Mouse (Mus musculus): ENCODE results near the gene Plekhh1.
"Not testable (repeated sequence)": the region's sequence is repeated elsewhere in the genome, so short reads cannot be mapped to it uniquely, and the experiment has no call there.

Gene Plekhh1

GRCm38 (mm10) chr12:79027526-79027925 is 1.4 kb upstream of the Plekhh1 start:
- DNase-seq (ENCODE audit: low spot score in 2 of 2) = not testable (repeated sequence)

GRCm38 (mm10) chr12:79034331-79034730 is 5.4 kb downstream of the Plekhh1 start:
- DNase-seq (ENCODE audit: low spot score in 2 of 2) = no peak

GRCm38 (mm10) chr12:79035349-79035748 is 6.4 kb downstream of the Plekhh1 start:
- no peak for DNase-seq (ENCODE audit: low spot score in 2 of 2)

- DNase-seq (ENCODE audit: low spot score in 2 of 2) = no peak
Measured at GRCm38 (mm10) chr12:79039708-79040107, 10.7 kb downstream of the Plekhh1 start.

GRCm38 (mm10) chr12:79040201-79040827 is 11.4 kb downstream of the Plekhh1 start:
- DNase-seq (ENCODE audit: low spot score in 2 of 2) = no peak

GRCm38 (mm10) chr12:79041436-79041835 is 12.5 kb downstream of the Plekhh1 start:
- DNase-seq (ENCODE audit: low spot score in 2 of 2) = no peak

- no peak for DNase-seq (ENCODE audit: low spot score in 2 of 2)
Measured at GRCm38 (mm10) chr12:79044668-79045067, 15.7 kb downstream of the Plekhh1 start.

- DNase-seq (ENCODE audit: low spot score in 2 of 2) = no peak
Measured at GRCm38 (mm10) chr12:79046171-79046570, 17.2 kb downstream of the Plekhh1 start.

- DNase-seq (ENCODE audit: low spot score in 2 of 2) = no peak
Measured at GRCm38 (mm10) chr12:79047203-79047602, 18.2 kb downstream of the Plekhh1 start.

- DNase-seq (ENCODE audit: low spot score in 2 of 2) = no peak
Measured at GRCm38 (mm10) chr12:79048898-79049297, 19.9 kb downstream of the Plekhh1 start.

- no peak for DNase-seq (ENCODE audit: low spot score in 2 of 2)
Measured at GRCm38 (mm10) chr12:79049807-79050206, 20.8 kb downstream of the Plekhh1 start.

- no peak for DNase-seq (ENCODE audit: low spot score in 2 of 2)
Measured at GRCm38 (mm10) chr12:79050545-79051212, 21.7 kb downstream of the Plekhh1 start.

- DNase-seq (ENCODE audit: low spot score in 2 of 2) = no peak
Measured at GRCm38 (mm10) chr12:79052073-79052472, 23.1 kb downstream of the Plekhh1 start.

GRCm38 (mm10) chr12:79055276-79055675 is 26.3 kb downstream of the Plekhh1 start:
- DNase-seq (ENCODE audit: low spot score in 2 of 2) = no peak

- no peak for DNase-seq (ENCODE audit: low spot score in 2 of 2)
Measured at GRCm38 (mm10) chr12:79059573-79059972, 30.6 kb downstream of the Plekhh1 start.

- no peak for DNase-seq (ENCODE audit: low spot score in 2 of 2)
Measured at GRCm38 (mm10) chr12:79060134-79060533, 31.2 kb downstream of the Plekhh1 start.

GRCm38 (mm10) chr12:79060766-79061652 is 32.0 kb downstream of the Plekhh1 start:
- no peak for DNase-seq (ENCODE audit: low spot score in 2 of 2)

GRCm38 (mm10) chr12:79064451-79064850 is 35.5 kb downstream of the Plekhh1 start:
- no peak for DNase-seq (ENCODE audit: low spot score in 2 of 2)

GRCm38 (mm10) chr12:79066431-79066830 is 37.5 kb downstream of the Plekhh1 start:
- no peak for DNase-seq (ENCODE audit: low spot score in 2 of 2)

GRCm38 (mm10) chr12:79067526-79067925 is 38.6 kb downstream of the Plekhh1 start:
- no peak for DNase-seq (ENCODE audit: low spot score in 2 of 2)

- DNase-seq (ENCODE audit: low spot score in 2 of 2) = no peak
Measured at GRCm38 (mm10) chr12:79068306-79068705, 39.3 kb downstream of the Plekhh1 start.

- DNase-seq (ENCODE audit: low spot score in 2 of 2) = no peak
Measured at GRCm38 (mm10) chr12:79069187-79069608, 40.2 kb downstream of the Plekhh1 start.
